Mouse (Mus musculus): ENCODE results near the gene Cnn2. TPM values are rescaled to one million over a fixed set of nuclear protein-coding genes. Genes with fewer than 3 reads are reported as not detected.

Cnn2 gene
- total RNA-seq, 2 experiments from 2014 or later, result 5.6 to 8.0 TPM

DNA sequence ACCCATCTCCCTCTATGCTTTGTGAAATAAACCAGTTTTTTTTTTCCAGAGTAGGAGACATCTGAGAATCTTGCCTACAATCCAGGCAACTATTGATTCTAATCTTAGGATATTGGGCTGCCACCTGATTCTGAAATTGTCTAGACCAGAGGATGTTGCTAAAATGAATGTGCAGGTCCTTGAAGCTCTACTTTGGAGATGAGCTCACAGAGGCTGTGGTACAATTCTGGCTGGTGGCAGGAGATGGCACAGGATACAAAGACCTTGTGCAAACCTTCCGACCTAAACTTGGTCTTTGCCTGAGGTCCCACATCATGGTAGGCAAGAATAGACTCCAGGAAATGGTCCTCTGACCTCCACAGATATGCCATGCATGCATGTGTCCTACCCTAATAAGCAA is 7.3 kb downstream of the Cnn2 start:
- H3K4me3 ChIP-seq, result no peak overlapping the region
- no peak for TF ChIP-seq CTCF (IDR thresholded peaks at IDR 0.05)
- no peak for DNase-seq (ENCODE audit: extremely low spot score in 1 of 2, low spot score in 2 of 2)
- H3K27ac ChIP-seq, result no peak overlapping the region
- intact Hi-C loops (cut with DNase I), result loop anchor here (5.0 kb wide), 1 partner anchor 42 kb away; the partner anchor contains the start of gene Polr2e

DNA sequence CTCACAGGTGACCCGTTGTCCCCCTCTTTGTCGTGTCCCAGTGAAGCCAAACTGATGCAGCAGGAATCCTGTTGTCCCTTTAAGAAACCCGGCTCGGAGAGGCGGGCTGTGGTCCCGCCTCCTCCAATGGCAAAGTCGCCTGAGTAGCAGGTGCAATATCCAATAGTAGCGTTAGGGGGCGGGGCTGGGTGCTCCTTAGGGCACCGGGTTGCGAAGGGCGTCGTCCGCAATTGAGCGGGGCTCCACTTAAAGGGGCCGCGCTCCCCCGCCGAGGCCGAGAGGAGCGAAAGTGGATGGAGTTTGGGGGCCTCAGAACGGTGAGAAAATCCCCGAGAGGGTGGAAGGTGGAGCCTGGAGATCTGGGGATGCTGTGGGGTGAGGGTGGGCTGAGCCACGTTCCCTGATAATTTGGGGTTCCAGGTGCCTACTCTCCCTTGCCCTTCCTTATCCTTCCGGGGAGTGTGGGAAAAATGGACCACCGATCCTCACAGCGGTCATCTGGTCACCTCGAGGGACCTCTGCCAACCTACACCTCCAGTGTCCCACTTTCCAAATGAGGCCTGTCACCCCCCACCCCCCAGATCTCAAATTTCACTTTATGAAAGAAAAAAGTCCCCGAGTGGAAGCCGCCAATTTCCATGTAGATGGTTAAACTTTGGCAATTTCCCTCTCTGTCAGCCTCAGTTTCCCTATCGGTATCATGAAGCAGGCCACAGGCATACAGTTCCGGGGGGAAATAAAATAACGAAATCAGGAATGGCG is 8.1 kb downstream of the Cnn2 start, which contains the start of gene Abca7:
Gene Abca7 (plus strand): TSS at position 223 of the 762 bp plus-strand sequence.
- TF ChIP-seq CTCF (IDR thresholded peaks at IDR 0.05), result no peak; the same call in 1 of the 2 replicates
- intact Hi-C loops (cut with DNase I), result loop anchor here (5.0 kb wide), 1 partner anchor 41 kb away; the partner anchor contains the start of gene Polr2e
- Histone ChIP-seq H3K27ac (peak within 1 kb of the TSS; percentile 74), H3K4me3 (peak within 1 kb of the TSS; percentile 55)
- peak; percentile 93 to 98 for DNase-seq (ENCODE audit: extremely low spot score in 1 of 2, low spot score in 2 of 2)

DNA sequence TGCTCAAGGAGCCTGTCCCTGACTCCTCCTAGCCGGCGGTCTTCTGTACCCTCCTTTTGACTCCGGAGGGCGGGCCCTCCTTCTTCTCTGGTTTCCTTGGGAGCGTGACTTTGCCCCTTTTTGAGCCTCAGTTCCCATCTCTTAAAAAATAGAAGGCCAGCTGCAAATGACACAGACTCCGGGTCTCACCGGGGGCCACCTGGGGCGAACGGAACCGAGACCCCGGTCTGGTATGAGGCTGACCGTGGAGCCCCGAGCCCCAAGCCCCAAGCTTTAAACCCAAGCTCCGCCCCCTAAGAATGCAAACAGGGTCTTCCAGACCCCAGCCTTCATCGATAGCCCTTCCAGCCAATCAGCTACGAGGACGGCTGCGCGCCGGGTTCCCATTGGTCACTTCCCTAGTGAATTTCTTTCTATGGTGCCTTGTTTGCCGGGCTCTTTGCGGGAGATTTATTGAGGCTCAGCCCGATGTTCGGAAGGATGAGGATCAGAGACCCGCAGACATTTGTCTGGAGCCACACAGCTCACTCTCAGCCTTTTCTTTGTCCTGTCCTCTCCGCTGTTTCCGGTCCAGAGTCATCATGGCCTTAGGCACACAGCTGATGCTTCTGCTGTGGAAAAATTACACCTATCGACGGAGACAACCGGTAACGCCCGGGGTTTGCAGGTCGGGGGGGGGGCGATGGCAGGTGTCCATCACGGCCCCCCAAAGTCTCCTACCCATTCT is 8.8 kb downstream of the Cnn2 start:
- H3K4me3 ChIP-seq, result peak overlapping the region; percentile 55
- TF ChIP-seq CTCF (IDR thresholded peaks at IDR 0.05), result no peak
- intact Hi-C loops (cut with DNase I), result loop anchor here (5.0 kb wide), 1 partner anchor 40 kb away; the partner anchor contains the start of gene Polr2e
- peak; percentile 61 to 71 for DNase-seq (ENCODE audit: extremely low spot score in 1 of 2, low spot score in 2 of 2)
- no peak overlapping the region for H3K27ac ChIP-seq

DNA sequence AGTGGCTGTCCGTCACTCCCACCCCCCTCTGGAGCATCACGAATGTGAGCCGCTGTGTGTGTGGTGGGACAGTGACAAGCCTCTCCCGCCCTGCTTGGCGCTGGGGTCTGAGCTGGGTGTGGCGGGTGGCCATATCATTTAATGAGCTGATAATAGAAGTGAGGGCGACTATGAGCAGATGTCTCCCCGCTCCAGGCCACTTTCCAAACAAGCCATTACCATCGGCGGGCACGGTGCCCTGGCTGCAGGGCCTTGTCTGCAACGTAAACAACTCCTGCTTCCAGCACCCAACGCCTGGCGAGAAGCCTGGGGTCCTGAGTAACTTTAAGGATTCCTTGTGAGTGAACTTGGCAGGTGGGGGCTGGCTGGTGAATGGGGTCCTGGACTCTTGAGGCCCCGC is 9.4 kb downstream of the Cnn2 start:
- H3K27ac ChIP-seq, result no peak overlapping the region
- DNase-seq (ENCODE audit: extremely low spot score in 1 of 2, low spot score in 2 of 2), result no peak
- H3K4me3 ChIP-seq, result peak overlapping the region; percentile 55
- TF ChIP-seq CTCF (IDR thresholded peaks at IDR 0.05), result no peak
- intact Hi-C loops (cut with DNase I), result loop anchor here (5.0 kb wide), 1 partner anchor 39 kb away; the partner anchor contains the start of gene Polr2e

DNA sequence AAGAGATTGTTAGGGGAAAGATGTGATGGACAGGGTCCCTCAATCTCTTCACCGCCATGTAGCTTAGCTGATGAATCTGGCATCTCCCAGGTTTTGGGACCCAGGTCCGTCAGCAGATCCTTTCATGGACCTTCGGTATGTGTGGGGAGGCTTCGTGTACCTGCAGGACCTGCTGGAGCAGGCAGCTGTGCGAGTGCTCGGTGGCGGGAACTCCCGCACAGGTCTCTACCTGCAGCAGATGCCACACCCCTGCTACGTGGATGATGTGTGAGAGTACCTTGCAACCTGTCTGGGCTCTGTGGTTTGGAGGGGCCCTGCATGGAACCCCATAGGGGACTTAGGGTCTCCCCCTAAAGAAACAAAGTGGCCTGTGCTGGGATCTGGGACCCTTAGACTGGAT is 13.6 kb downstream of the Cnn2 start:
- intact Hi-C loops (cut with DNase I), result no loop called here
- Histone ChIP-seq H3K27ac (no peak overlapping the region), H3K4me3 (no peak overlapping the region)
- TF ChIP-seq CTCF (IDR thresholded peaks at IDR 0.05), result no peak
- no peak for DNase-seq (ENCODE audit: extremely low spot score in 1 of 2, low spot score in 2 of 2)

DNA sequence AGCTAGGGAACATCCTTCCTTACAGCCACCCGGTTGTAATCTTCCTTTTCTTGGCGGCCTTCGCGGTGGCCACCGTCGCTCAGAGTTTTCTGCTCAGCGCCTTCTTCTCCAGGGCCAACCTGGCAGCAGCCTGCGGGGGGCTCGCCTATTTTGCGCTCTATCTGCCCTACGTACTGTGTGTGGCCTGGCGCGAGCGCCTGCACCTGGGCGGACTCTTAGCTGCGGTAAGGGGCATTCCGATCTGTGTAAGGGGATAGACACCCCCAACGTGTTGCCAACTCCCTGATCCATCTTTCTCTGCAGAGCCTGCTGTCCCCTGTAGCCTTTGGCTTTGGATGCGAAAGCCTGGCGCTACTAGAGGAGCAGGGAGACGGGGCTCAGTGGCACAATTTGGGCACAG is 14.4 kb downstream of the Cnn2 start:
- intact Hi-C loops (cut with DNase I), result no loop called here
- Histone ChIP-seq H3K4me3 (no peak overlapping the region), H3K27ac (no peak overlapping the region)
- DNase-seq (ENCODE audit: extremely low spot score in 1 of 2, low spot score in 2 of 2), result no peak
- TF ChIP-seq CTCF (IDR thresholded peaks at IDR 0.05), result no peak

DNA sequence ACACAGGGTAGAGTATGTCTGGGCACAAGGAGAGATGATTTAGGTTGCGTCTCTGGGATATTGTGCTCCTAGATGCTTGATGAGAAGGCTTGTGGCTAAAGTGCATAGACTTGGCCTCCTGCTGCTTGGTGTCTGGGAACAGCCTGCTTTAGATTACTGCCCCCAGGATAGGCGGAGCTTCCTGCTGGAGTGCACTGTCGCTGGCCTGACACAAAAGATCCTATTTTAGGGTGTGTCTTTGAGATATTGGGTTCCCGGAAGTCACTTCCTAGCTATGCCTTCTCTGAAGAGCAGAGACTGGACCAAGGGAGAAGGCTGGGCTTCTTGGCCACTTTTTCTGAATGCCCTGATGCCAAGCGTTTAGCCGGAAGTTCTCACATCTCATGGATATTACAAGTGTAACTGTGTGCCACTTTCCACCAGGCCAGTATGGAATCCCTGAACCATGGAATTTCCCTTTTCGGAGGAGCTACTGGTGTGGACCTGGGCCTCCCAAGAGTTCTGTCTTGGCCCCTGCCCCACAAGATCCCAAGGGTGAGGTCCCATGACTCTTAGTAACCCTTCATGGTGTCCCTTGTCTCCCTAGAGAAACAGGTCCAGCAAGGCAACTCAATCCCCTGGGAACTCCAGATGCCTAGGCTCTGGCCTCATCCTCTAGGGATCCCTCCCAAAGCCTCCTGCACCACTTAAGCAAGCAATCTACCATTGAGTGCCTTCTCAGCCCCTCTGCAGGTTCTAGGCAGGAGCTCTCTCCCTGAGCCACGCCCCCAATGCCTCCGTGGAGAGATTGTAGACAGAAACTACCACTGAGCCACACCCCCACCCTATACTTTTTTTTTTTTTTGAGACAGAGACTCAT is 15.2 kb downstream of the Cnn2 start:
- no peak for DNase-seq (ENCODE audit: extremely low spot score in 1 of 2, low spot score in 2 of 2)
- no peak overlapping the region for H3K27ac ChIP-seq
- H3K4me3 ChIP-seq, result no peak overlapping the region
- intact Hi-C loops (cut with DNase I), result loop anchor here (2.0 kb wide), 1 partner anchor 19 kb away; no protein-coding TSS in a partner anchor
- TF ChIP-seq CTCF (IDR thresholded peaks at IDR 0.05), result no peak

DNA sequence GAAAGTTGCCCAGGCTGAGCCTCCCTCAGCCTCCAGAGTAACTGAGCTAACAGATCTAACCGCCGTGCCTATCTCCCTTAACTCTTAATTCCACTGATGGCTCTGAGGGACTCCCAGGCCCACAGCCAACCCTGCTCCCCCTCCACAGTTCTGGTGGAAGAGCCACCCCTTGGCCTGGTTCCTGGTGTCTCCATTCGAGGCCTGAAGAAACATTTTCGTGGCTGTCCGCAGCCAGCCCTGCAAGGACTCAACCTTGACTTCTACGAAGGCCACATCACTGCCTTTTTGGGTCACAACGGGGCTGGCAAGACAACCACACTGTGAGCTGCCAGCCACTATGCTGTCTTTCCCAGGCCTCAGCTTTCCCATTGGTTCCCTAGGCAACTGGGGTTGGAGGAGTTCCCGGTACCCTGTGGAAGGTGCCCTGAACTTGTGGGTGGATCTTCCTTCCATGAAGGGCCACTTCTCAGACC is 15.9 kb downstream of the Cnn2 start:
- TF ChIP-seq CTCF (IDR thresholded peaks at IDR 0.05), result no peak
- no peak for DNase-seq (ENCODE audit: extremely low spot score in 1 of 2, low spot score in 2 of 2)
- H3K27ac ChIP-seq, result no peak overlapping the region
- H3K4me3 ChIP-seq, result no peak overlapping the region
- intact Hi-C loops (cut with DNase I), result loop anchor here (2.0 kb wide), 1 partner anchor 19 kb away; no protein-coding TSS in a partner anchor

DNA sequence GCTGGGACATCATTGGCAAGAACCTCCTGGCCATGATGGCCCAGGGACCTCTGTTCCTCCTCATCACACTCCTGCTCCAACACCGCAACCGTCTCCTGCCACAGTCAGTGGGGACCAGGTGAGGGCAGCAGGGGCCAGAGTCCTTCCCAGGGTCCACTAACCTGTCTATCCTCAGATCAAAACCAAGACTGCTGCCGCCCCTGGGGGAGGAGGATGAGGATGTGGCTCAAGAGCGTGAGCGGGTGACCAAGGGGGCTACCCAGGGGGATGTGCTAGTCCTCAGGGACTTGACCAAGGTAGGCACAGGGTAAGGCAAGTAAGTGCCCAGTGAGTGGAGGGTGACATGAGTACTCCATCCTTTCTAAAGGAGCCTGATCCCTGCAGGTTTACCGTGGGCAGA is 23.4 kb downstream of the Cnn2 start:
- Histone ChIP-seq H3K27ac (no peak overlapping the region), H3K4me3 (no peak overlapping the region)
- intact Hi-C loops (cut with DNase I), result no loop called here
- DNase-seq (ENCODE audit: extremely low spot score in 1 of 2, low spot score in 2 of 2), result no peak
- TF ChIP-seq CTCF (IDR thresholded peaks at IDR 0.05), result no peak

DNA sequence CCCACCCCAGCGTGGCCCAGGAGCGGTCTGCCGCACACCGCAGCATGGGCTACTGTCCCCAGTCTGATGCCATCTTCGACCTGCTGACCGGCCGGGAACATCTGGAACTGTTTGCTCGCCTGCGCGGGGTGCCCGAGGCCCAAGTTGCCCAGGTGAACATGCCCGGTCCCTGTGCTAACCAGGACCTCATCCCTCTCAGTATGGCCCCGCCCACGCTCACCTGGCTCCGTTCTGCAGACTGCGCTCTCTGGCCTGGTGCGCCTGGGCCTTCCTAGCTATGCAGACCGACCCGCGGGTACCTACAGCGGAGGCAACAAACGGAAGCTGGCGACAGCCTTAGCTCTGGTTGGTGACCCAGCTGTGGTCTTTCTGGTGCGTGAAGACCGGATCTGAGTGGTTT is 25.2 kb downstream of the Cnn2 start:
- DNase-seq (ENCODE audit: extremely low spot score in 1 of 2, low spot score in 2 of 2), result no peak
- no peak overlapping the region for H3K27ac ChIP-seq
- TF ChIP-seq CTCF (IDR thresholded peaks at IDR 0.05), result no peak
- intact Hi-C loops (cut with DNase I), result no loop called here
- H3K4me3 ChIP-seq, result no peak overlapping the region

Data from left cerebral cortex, adult 2 months (tissue).